Mouse (Mus musculus): ENCODE measurements around the gene Sgcb. TPM values are rescaled to one million over a fixed set of nuclear protein-coding genes. Genes with fewer than 3 reads are reported as not detected.

Gene Sgcb
- polyA plus RNA-seq, 1 experiment from 2014 or later, result 25.5 TPM

DNA sequence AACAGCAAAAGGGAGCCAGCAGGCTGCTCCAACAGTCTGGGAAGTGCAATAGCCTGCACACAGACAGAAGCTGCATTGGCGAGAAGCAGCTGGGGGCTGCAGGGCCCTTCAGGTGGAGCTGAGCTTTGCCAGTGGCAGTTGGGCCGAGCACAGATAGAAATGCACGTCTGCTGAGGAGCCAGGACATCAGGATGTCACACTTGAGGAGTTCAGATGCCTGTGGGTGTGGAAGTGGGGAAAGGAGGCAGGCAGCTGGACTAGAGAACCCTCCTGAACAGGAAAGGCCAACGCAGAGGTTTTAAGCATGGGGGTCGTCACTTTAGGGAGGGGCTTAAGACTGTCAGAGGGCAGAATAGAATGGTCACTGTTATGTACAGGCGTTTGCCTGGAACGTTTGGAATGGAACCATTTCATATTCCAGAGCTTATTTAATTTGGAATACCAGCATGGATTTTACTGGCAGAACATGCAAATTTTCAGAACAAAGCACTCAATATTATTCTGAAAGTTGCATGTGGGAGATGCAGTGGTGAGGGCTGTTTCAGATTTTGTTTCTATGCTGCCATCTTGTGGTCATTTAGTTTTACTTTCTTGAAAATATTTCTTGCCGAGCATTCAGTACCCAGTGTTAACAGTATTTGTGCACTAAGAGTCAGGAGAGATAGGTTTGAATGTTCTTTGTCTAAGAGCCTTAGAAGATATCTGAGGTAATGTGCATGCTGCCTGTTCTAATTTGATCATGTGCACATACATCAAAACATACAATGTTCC lies 10.1 kb downstream of the Sgcb start:
- Histone ChIP-seq H3K4me3 (ENCODE audit: low read length) (no peak overlapping the region), H3K4me2 (replicated peaks; ENCODE audit: low read depth, low read length) (no peak overlapping the region), H3K27ac (ENCODE audit: low read length) (no peak overlapping the region), H3K27me3 (ENCODE audit: insufficient read depth, low read length) (no peaks in the 10 kb centered on the region), H3K9ac (replicated peaks; ENCODE audit: low read length) (no peak overlapping the region), H3K4me1 (ENCODE audit: insufficient read depth, low read length) (no peaks in the 10 kb centered on the region), H3K9me3 (ENCODE audit: low read length) (peaks cover 6% of the 10 kb centered on the region), H3K36me3 (ENCODE audit: insufficient read depth, low read length) (peaks cover 24% of the 10 kb centered on the region)
- peak; percentile 71; the same call in 1 of the 2 replicates for ATAC-seq (ENCODE audit: low FRiP score, low TSS enrichment)
- WGBS, result 41% methylated on average over 8 of the region's 8 CpGs

DNA sequence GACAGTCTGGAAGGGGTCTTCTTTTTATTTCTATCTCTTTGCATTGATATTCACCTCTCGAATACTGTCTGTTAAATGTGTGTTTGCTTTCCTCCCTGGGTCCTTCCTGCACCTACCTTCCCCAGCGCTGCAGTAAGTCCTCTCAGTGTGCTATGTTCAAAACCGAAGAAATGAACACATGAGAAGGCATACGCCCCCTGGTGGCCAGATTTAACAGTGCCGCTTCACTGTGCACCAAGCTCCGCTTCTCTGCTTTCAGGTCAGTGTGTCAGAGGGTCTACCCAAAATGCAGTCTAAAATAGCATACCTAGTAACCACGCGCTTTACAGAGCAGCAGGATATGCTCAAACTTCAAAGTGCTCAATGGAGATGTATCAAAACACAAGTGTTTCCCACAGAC lies 14.4 kb downstream of the Sgcb start:
- no peak overlapping the region for H3K27ac ChIP-seq (ENCODE audit: low read length)
- no peaks in the 10 kb centered on the region for H3K4me1 ChIP-seq (ENCODE audit: insufficient read depth, low read length)
- no peak for ATAC-seq (ENCODE audit: low FRiP score, low TSS enrichment)
- H3K36me3 ChIP-seq (ENCODE audit: insufficient read depth, low read length), result peaks cover 19% of the 10 kb centered on the region
- H3K27me3 ChIP-seq (ENCODE audit: insufficient read depth, low read length), result no peaks in the 10 kb centered on the region
- no peak overlapping the region for H3K4me2 ChIP-seq (replicated peaks; ENCODE audit: low read depth, low read length)
- WGBS, result 64% methylated on average over 8 of the region's 8 CpGs
- no peak overlapping the region for H3K4me3 ChIP-seq (ENCODE audit: low read length)
- no peak overlapping the region for H3K9ac ChIP-seq (replicated peaks; ENCODE audit: low read length)
- peaks cover 6% of the 10 kb centered on the region for H3K9me3 ChIP-seq (ENCODE audit: low read length)

DNA sequence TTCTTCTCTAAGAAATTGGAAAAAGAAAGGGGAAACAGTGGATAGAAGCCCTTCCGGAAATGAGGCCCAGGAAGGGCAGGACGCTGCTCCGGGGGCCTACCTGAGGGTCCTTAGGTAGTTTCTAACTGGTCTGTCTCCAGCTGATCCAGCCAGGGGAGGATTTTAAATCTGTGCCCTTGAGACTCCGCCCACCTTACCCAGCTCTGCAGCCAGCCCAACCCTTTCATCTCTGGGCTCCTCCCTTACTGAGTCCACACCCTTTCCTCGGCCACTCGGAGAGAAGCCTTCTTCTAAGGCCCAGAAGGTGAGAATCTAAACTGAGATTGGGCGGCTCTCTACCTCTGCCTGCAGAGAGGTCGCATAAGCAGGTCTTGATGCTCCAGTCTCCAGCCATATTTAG lies 15.3 kb downstream of the Sgcb start, which contains the start of gene Lrrc66:
Gene Lrrc66 (minus strand): TSS at position 236 of the 400 bp plus-strand sequence.
- Histone ChIP-seq H3K4me3 (ENCODE audit: low read length) (no peak within 1 kb of the TSS), H3K4me1 (ENCODE audit: insufficient read depth, low read length) (no peaks in the 10 kb centered on the region), H3K4me2 (replicated peaks; ENCODE audit: low read depth, low read length) (no peak within 1 kb of the TSS), H3K9ac (replicated peaks; ENCODE audit: low read length) (no peak within 1 kb of the TSS), H3K9me3 (ENCODE audit: low read length) (peaks cover 6% of the 10 kb centered on the region), H3K27me3 (ENCODE audit: insufficient read depth, low read length) (no peaks in the 10 kb centered on the region), H3K36me3 (ENCODE audit: insufficient read depth, low read length) (peaks cover 19% of the 10 kb centered on the region), H3K27ac (ENCODE audit: low read length) (no peak within 1 kb of the TSS)
- no peak for ATAC-seq (ENCODE audit: low FRiP score, low TSS enrichment)
- 79% methylated on average over 8 of the region's 8 CpGs for whole genome bisulfite sequencing

GRCm38 (mm10) chr5:73631001-73631558 lies 16.5 kb downstream of the Sgcb start:
- ATAC-seq (ENCODE audit: low FRiP score, low TSS enrichment), result no peak
- H3K9ac ChIP-seq (replicated peaks; ENCODE audit: low read length), result no peak overlapping the region
- H3K9me3 ChIP-seq (ENCODE audit: low read length), result peaks cover 6% of the 10 kb centered on the region
- whole genome bisulfite sequencing, result 77% methylated on average over 10 of the region's 10 CpGs
- peaks cover 19% of the 10 kb centered on the region for H3K36me3 ChIP-seq (ENCODE audit: insufficient read depth, low read length)
- no peaks in the 10 kb centered on the region for H3K4me1 ChIP-seq (ENCODE audit: insufficient read depth, low read length)
- H3K4me2 ChIP-seq (replicated peaks; ENCODE audit: low read depth, low read length), result no peak overlapping the region
- no peak overlapping the region for H3K27ac ChIP-seq (ENCODE audit: low read length)
- H3K4me3 ChIP-seq (ENCODE audit: low read length), result no peak overlapping the region
- H3K27me3 ChIP-seq (ENCODE audit: insufficient read depth, low read length), result no peaks in the 10 kb centered on the region

GRCm38 (mm10) chr5:73630141-73630540 lies 17.4 kb downstream of the Sgcb start:
- no peaks in the 10 kb centered on the region for H3K4me1 ChIP-seq (ENCODE audit: insufficient read depth, low read length)
- WGBS, result 86% methylated on average over 5 of the region's 5 CpGs
- no peak overlapping the region for H3K4me3 ChIP-seq (ENCODE audit: low read length)
- peaks cover 6% of the 10 kb centered on the region for H3K9me3 ChIP-seq (ENCODE audit: low read length)
- ATAC-seq (ENCODE audit: low FRiP score, low TSS enrichment), result no peak
- peaks cover 13% of the 10 kb centered on the region for H3K36me3 ChIP-seq (ENCODE audit: insufficient read depth, low read length)
- H3K9ac ChIP-seq (replicated peaks; ENCODE audit: low read length), result no peak overlapping the region
- no peak overlapping the region for H3K27ac ChIP-seq (ENCODE audit: low read length)
- H3K27me3 ChIP-seq (ENCODE audit: insufficient read depth, low read length), result no peaks in the 10 kb centered on the region
- no peak overlapping the region for H3K4me2 ChIP-seq (replicated peaks; ENCODE audit: low read depth, low read length)

DNA sequence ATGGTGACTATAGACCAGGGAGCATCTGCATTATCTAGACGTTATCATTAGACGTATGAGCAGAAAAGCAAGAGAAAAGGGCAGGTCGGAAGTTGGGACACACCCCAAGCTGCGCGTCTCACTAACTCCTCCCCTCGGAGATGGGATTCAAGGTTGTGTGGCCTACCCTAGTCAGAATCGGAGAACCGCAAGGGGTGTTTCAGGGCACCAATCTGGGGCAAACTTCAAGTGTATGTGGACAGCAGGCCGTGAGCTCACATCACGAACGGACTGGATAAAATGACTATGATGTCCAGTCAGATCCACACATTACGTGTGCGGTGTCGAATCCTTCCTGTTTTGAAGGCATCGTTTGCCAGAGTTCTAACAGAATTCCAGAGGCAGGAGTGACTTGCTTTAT lies 19.6 kb downstream of the Sgcb start:
- Histone ChIP-seq H3K9ac (replicated peaks; ENCODE audit: low read length) (no peak overlapping the region), H3K27me3 (ENCODE audit: insufficient read depth, low read length) (no peaks in the 10 kb centered on the region), H3K9me3 (ENCODE audit: low read length) (no peaks in the 10 kb centered on the region), H3K4me3 (ENCODE audit: low read length) (no peak overlapping the region), H3K36me3 (ENCODE audit: insufficient read depth, low read length) (no peaks in the 10 kb centered on the region), H3K27ac (ENCODE audit: low read length) (no peak overlapping the region), H3K4me1 (ENCODE audit: insufficient read depth, low read length) (no peaks in the 10 kb centered on the region), H3K4me2 (replicated peaks; ENCODE audit: low read depth, low read length) (no peak overlapping the region)
- 80% methylated on average over 15 of the region's 15 CpGs for WGBS
- ATAC-seq (ENCODE audit: low FRiP score, low TSS enrichment), result no peak

- Histone ChIP-seq H3K4me1 (ENCODE audit: insufficient read depth, low read length) (no peaks in the 10 kb centered on the region), H3K9ac (replicated peaks; ENCODE audit: low read length) (no peak overlapping the region), H3K4me3 (ENCODE audit: low read length) (no peak overlapping the region), H3K36me3 (ENCODE audit: insufficient read depth, low read length) (no peaks in the 10 kb centered on the region), H3K27me3 (ENCODE audit: insufficient read depth, low read length) (no peaks in the 10 kb centered on the region), H3K27ac (ENCODE audit: low read length) (no peak overlapping the region), H3K9me3 (ENCODE audit: low read length) (no peaks in the 10 kb centered on the region), H3K4me2 (replicated peaks; ENCODE audit: low read depth, low read length) (no peak overlapping the region)
- no peak for ATAC-seq (ENCODE audit: low FRiP score, low TSS enrichment)
- WGBS, result 65% methylated on average over 4 of the region's 4 CpGs
Observed at GRCm38 (mm10) chr5:73627559-73627958, 20.0 kb downstream of the Sgcb start.

DNA sequence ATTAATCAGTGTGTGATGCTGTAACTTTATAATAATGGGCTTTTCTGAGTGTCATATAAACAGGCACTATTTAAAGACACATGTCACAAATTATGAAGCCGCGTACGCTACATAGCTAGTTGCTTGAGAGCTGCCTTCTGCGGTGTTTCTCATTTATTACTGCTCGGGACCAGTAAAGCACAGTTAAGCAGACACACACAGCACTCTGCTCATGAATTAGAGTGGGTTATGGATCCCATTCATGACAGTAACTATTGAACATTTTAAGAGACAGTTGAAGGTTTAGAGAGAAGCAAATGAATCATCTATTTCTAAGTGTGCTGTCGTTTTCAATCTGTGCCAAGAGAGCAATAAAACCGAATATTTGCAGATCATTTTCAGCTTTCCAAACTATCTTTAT lies 20.7 kb downstream of the Sgcb start:
- 86% methylated on average over 7 of the region's 7 CpGs for WGBS
- Histone ChIP-seq H3K4me3 (ENCODE audit: low read length) (no peak overlapping the region), H3K27me3 (ENCODE audit: insufficient read depth, low read length) (no peaks in the 10 kb centered on the region), H3K9me3 (ENCODE audit: low read length) (no peaks in the 10 kb centered on the region), H3K27ac (ENCODE audit: low read length) (no peak overlapping the region), H3K9ac (replicated peaks; ENCODE audit: low read length) (no peak overlapping the region), H3K4me1 (ENCODE audit: insufficient read depth, low read length) (no peaks in the 10 kb centered on the region), H3K4me2 (replicated peaks; ENCODE audit: low read depth, low read length) (no peak overlapping the region), H3K36me3 (ENCODE audit: insufficient read depth, low read length) (no peaks in the 10 kb centered on the region)
- no peak for ATAC-seq (ENCODE audit: low FRiP score, low TSS enrichment)

DNA sequence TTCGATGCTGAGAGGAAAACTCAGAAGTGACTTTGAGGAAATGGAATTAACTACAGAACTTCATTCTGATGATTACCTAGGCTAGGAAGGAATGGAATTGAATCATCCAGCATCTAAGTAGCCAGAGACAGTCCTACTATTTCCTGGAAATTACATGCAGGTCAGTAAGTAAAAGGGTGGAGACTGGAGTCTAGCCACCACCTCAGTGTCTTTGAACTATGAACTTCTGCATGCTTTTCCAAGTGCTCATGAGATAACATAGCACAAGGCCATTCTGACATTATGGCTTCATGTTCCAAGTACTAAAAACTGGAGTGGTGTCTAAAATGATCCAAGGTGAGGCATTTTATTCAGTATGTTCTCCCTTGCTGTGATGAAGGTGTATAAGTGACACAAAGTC lies 22.1 kb downstream of the Sgcb start:
- H3K4me3 ChIP-seq (ENCODE audit: low read length), result no peak overlapping the region
- H3K27ac ChIP-seq (ENCODE audit: low read length), result no peak overlapping the region
- H3K4me1 ChIP-seq (ENCODE audit: insufficient read depth, low read length), result no peaks in the 10 kb centered on the region
- no peaks in the 10 kb centered on the region for H3K27me3 ChIP-seq (ENCODE audit: insufficient read depth, low read length)
- H3K36me3 ChIP-seq (ENCODE audit: insufficient read depth, low read length), result no peaks in the 10 kb centered on the region
- H3K9me3 ChIP-seq (ENCODE audit: low read length), result no peaks in the 10 kb centered on the region
- no peak for ATAC-seq (ENCODE audit: low FRiP score, low TSS enrichment)
- 66% methylated on average over 1 of the region's 1 CpGs for WGBS
- no peak overlapping the region for H3K4me2 ChIP-seq (replicated peaks; ENCODE audit: low read depth, low read length)
- no peak overlapping the region for H3K9ac ChIP-seq (replicated peaks; ENCODE audit: low read length)

DNA sequence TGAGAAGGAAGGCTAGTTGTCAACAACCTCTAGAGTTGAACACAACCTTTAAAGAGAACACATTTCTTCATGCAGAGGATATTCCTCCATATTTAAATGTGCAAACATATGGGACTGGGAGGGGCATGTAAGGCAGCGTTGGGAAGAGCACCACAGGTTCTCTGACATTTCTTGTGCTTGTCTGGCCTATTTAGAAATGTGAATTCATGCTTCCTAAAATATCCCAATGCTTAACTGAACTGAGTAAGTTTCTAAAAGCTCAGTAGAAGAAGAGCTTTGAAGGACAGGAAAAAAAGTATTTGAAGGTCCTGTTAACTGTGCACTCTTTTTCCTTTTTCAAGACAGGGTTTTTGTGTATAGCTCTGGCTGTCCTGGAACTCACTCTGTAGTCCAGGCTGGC lies 28.6 kb downstream of the Sgcb start:
- Histone ChIP-seq H3K4me2 (replicated peaks; ENCODE audit: low read depth, low read length) (no peak overlapping the region), H3K27ac (ENCODE audit: low read length) (no peak overlapping the region), H3K9me3 (ENCODE audit: low read length) (no peaks in the 10 kb centered on the region), H3K27me3 (ENCODE audit: insufficient read depth, low read length) (no peaks in the 10 kb centered on the region), H3K9ac (replicated peaks; ENCODE audit: low read length) (no peak overlapping the region), H3K36me3 (ENCODE audit: insufficient read depth, low read length) (no peaks in the 10 kb centered on the region), H3K4me1 (ENCODE audit: insufficient read depth, low read length) (no peaks in the 10 kb centered on the region), H3K4me3 (ENCODE audit: low read length) (no peak overlapping the region)
- 87% methylated on average over 1 of the region's 1 CpGs for WGBS
- no peak for ATAC-seq (ENCODE audit: low FRiP score, low TSS enrichment)

Data from kidney, embryonic 16.5 days (tissue).